Mouse (Mus musculus): ENCODE measurements at regions not wholly inside any gene's neighbourhood (a gene's known extent, or its start where the extent isn't known, plus 50 kb on each side); places are given as distances from the start of the nearest gene placed in this dataset.
"Not testable (repeated sequence)": the region's sequence is repeated elsewhere in the genome, so short reads cannot be mapped to it uniquely, and the experiment has no call there.

- no peak for ATAC-seq (ENCODE audit: low FRiP score)
- 93% methylated on average over 5 of the region's 5 CpGs for WGBS
- Histone ChIP-seq H3K27ac (no peak overlapping the region), H3K4me2 (no peak overlapping the region), H3K9ac (no peak overlapping the region), H3K9me3 (no peaks in the 10 kb centered on the region), H3K36me3 (replicated peaks) (no peaks in the 10 kb centered on the region), H3K4me3 (replicated peaks) (no peak overlapping the region), H3K4me1 (peaks cover 19% of the 10 kb centered on the region), H3K27me3 (no peaks in the 10 kb centered on the region)
Measured at GRCm38 (mm10) chr12:107188055-107188454, 300.4 kb upstream of the 3110018I06Rik start.

DNA sequence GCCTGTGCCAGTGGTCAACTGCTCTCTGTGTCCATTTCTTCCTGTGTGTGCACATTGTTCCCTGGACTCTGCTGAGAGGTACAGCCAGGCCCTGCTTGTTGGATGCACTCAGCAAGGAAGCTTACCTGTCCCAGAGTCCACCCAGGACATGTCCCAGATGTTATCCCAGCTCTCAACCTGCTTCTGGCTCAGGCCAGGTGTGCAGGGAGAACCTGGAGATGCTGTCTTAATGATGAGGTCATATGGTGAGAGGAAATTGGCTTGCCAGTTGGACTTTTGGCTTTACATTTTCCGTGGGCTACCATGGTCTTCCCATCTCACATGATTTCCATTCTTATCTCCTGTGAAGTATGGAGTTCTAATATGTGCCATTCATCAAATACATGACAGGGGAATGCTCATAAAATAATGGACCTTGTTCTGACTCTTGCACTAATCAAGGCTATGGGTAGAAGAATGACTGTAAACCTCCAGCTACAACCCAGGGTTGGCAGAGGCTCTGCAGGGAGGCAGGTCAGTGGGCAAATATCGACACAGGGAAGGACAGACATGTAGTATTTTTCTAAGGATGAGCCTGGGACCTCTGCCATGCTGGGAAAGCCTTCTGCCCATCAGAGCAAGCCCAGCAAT lies 289.9 kb upstream of the 3110018I06Rik start:
- Histone ChIP-seq H3K36me3 (replicated peaks) (no peaks in the 10 kb centered on the region), H3K9ac (no peak overlapping the region), H3K4me1 (no peaks in the 10 kb centered on the region), H3K27me3 (no peaks in the 10 kb centered on the region), H3K27ac (no peak overlapping the region), H3K4me3 (replicated peaks) (no peak overlapping the region), H3K9me3 (no peaks in the 10 kb centered on the region), H3K4me2 (no peak overlapping the region)
- 84% methylated on average over 2 of the region's 2 CpGs for WGBS
- no peak for ATAC-seq (ENCODE audit: low FRiP score)

GRCm38 (mm10) chr12:107200903-107201302 lies 287.5 kb upstream of the 3110018I06Rik start:
- 79% methylated on average over 4 of the region's 4 CpGs for WGBS
- Histone ChIP-seq H3K4me2 (no peak overlapping the region), H3K36me3 (replicated peaks) (no peaks in the 10 kb centered on the region), H3K9me3 (no peaks in the 10 kb centered on the region), H3K27me3 (no peaks in the 10 kb centered on the region), H3K27ac (no peak overlapping the region), H3K4me1 (no peaks in the 10 kb centered on the region), H3K9ac (no peak overlapping the region), H3K4me3 (replicated peaks) (no peak overlapping the region)
- no peak for ATAC-seq (ENCODE audit: low FRiP score)

DNA sequence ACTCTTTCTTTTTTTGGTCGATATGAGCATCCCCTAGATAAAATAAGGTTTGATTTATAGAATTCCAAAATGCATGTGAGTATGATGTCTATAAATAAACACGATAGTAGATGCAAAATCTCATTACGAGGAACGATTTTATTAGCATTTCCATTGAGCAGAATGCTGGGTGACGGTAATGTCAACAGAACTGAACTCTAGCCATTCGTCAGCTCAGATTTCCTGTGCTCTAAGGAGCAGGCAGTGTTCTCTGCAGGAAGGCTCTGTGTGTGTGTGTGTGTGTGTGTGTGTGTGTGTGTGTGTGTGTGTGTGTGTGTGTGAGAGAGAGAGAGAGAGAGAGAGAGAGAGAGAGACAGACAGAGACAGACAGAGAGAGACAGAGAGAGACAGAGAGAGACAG lies 279.6 kb upstream of the 3110018I06Rik start:
- H3K27ac ChIP-seq; H3K4me2 ChIP-seq; H3K36me3 ChIP-seq (replicated peaks); H3K4me3 ChIP-seq (replicated peaks); H3K27me3 ChIP-seq; H3K9ac ChIP-seq; ATAC-seq (ENCODE audit: low FRiP score); H3K9me3 ChIP-seq; H3K4me1 ChIP-seq: not testable (repeated sequence)
- WGBS: 74% methylated on average over 6 of the region's 6 CpGs

GRCm38 (mm10) chr12:107212826-107213225 lies 275.6 kb upstream of the 3110018I06Rik start:
- no peak overlapping the region for H3K27ac ChIP-seq
- H3K9ac ChIP-seq: no peak overlapping the region
- H3K9me3 ChIP-seq: no peaks in the 10 kb centered on the region
- H3K36me3 ChIP-seq (replicated peaks): no peaks in the 10 kb centered on the region
- WGBS: 91% methylated on average over 10 of the region's 10 CpGs
- H3K27me3 ChIP-seq: no peaks in the 10 kb centered on the region
- no peak overlapping the region for H3K4me3 ChIP-seq (replicated peaks)
- no peak for ATAC-seq (ENCODE audit: low FRiP score)
- H3K4me2 ChIP-seq: no peak overlapping the region
- peaks cover 12% of the 10 kb centered on the region; the same call in 1 of the 2 replicates for H3K4me1 ChIP-seq

- 0 out of 2 replicates have a peak, but pooled peaks have one; percentile 27 for ATAC-seq (ENCODE audit: low FRiP score)
Measured at GRCm38 (mm10) chr12:107216119-107216518, 272.3 kb upstream of the 3110018I06Rik start.

GRCm38 (mm10) chr12:107221276-107221970 lies 267.0 kb upstream of the 3110018I06Rik start:
- 79% methylated on average over 7 of the region's 7 CpGs for WGBS
- Histone ChIP-seq H3K9me3 (no peaks in the 10 kb centered on the region), H3K27ac (no peak overlapping the region), H3K36me3 (replicated peaks) (no peaks in the 10 kb centered on the region), H3K27me3 (no peaks in the 10 kb centered on the region), H3K4me1 (0 out of 2 replicates have a peak, but pooled peaks cover 2% of the 10 kb centered on the region), H3K4me2 (no peak overlapping the region), H3K9ac (no peak overlapping the region), H3K4me3 (replicated peaks) (no peak overlapping the region)
- no peak for ATAC-seq (ENCODE audit: low FRiP score)

More at GRCm38 (mm10) chr12:107216119-107216518, 272.3 kb upstream of the 3110018I06Rik start:
- no peak overlapping the region for H3K9ac ChIP-seq
- H3K36me3 ChIP-seq (replicated peaks): no peaks in the 10 kb centered on the region
- no peaks in the 10 kb centered on the region for H3K9me3 ChIP-seq
- H3K4me1 ChIP-seq: peaks cover 12% of the 10 kb centered on the region; the same call in 1 of the 2 replicates
- no peak overlapping the region for H3K4me2 ChIP-seq
- 46% methylated on average over 8 of the region's 8 CpGs for WGBS
- no peaks in the 10 kb centered on the region for H3K27me3 ChIP-seq
- H3K27ac ChIP-seq: no peak overlapping the region
- H3K4me3 ChIP-seq (replicated peaks): no peak overlapping the region

DNA sequence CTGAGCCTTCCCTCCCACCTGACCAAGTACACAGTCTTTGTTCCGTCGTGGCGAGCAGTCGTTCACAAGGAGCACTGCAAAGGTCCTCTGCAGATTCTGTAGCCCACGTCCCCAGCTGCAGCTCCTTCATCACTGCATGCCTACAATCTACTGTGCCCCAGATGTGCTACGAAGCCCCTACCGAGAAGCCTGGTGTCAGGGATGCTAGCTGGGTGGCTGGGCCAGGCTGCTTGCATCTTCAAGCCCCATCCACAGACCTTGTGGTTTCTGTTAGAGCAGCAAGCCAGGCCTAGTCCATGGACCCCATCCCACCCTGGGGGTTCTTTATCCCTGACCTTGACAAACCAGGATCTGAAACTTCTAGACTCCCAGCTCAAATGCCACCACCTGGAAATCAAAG lies 266.3 kb upstream of the 3110018I06Rik start:
- 82% methylated on average over 7 of the region's 7 CpGs for WGBS
- Histone ChIP-seq H3K4me1 (no peaks in the 10 kb centered on the region), H3K9me3 (0 out of 2 replicates have a peak, but pooled peaks cover 3% of the 10 kb centered on the region), H3K4me2 (no peak overlapping the region), H3K27ac (no peak overlapping the region), H3K36me3 (replicated peaks) (no peaks in the 10 kb centered on the region), H3K4me3 (replicated peaks) (no peak overlapping the region), H3K9ac (no peak overlapping the region), H3K27me3 (no peaks in the 10 kb centered on the region)
- no peak for ATAC-seq (ENCODE audit: low FRiP score)

GRCm38 (mm10) chr12:107230097-107230496 lies 258.3 kb upstream of the 3110018I06Rik start:
- no peak overlapping the region for H3K9ac ChIP-seq
- H3K4me3 ChIP-seq (replicated peaks): no peak overlapping the region
- 0 out of 2 replicates have a peak, but pooled peaks cover 6% of the 10 kb centered on the region for H3K9me3 ChIP-seq
- H3K4me2 ChIP-seq: no peak overlapping the region
- H3K27ac ChIP-seq: no peak overlapping the region
- no peaks in the 10 kb centered on the region for H3K27me3 ChIP-seq
- 91% methylated on average over 3 of the region's 3 CpGs for WGBS
- no peaks in the 10 kb centered on the region for H3K36me3 ChIP-seq (replicated peaks)
- no peaks in the 10 kb centered on the region; the same call in 1 of the 2 replicates for H3K4me1 ChIP-seq
- ATAC-seq (ENCODE audit: low FRiP score): no peak

GRCm38 (mm10) chr12:107231629-107232028 lies 256.8 kb upstream of the 3110018I06Rik start:
- Histone ChIP-seq H3K4me1 (no peaks in the 10 kb centered on the region; the same call in 1 of the 2 replicates), H3K4me2 (no peak overlapping the region), H3K9me3 (0 out of 2 replicates have a peak, but pooled peaks cover 6% of the 10 kb centered on the region), H3K27me3 (no peaks in the 10 kb centered on the region), H3K27ac (no peak overlapping the region), H3K4me3 (replicated peaks) (no peak overlapping the region), H3K36me3 (replicated peaks) (no peaks in the 10 kb centered on the region), H3K9ac (no peak overlapping the region)
- WGBS: 35% methylated on average over 1 of the region's 1 CpGs
- ATAC-seq (ENCODE audit: low FRiP score): no peak

DNA sequence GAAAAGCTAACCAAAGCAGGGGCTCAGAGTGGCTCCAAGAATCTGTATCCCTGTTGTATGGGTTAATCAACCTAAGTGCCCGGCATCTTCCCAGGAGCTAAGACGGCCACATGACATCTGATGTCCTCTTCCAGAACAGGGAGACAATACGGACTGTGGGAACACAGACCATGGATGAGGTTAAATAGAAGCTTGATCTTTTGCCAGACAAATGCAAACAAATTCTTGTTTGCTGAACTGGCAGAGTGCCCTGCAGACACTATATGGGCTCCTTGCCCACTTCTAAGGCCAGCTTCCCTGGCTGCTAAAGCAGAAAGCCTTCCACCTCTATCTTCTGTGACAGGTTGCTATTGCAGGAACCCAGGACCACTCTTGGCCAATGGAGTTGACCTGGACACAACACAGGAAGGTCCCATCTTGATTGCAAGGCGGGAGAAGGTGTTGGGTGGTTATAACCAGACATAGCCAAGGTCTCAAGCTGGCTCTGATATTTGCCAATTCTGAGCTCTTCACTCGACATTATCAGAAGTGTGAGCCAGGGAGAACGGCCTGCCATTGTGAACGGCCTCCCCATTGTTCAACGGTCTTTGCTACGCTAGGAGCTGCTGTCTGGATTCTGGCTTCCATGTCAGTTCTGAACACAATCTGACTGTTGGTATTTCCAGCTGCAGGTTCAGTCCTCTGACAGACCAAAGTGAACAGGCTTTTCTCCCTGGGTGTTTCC lies 237.5 kb upstream of the 3110018I06Rik start:
- Histone ChIP-seq H3K27ac (no peak overlapping the region), H3K9ac (no peak overlapping the region), H3K4me2 (no peak overlapping the region), H3K27me3 (no peaks in the 10 kb centered on the region), H3K36me3 (replicated peaks) (no peaks in the 10 kb centered on the region), H3K9me3 (no peaks in the 10 kb centered on the region), H3K4me3 (replicated peaks) (no peak overlapping the region), H3K4me1 (0 out of 2 replicates have a peak, but pooled peaks cover 7% of the 10 kb centered on the region)
- ATAC-seq (ENCODE audit: low FRiP score): no peak
- WGBS: 72% methylated on average over 9 of the region's 9 CpGs

DNA sequence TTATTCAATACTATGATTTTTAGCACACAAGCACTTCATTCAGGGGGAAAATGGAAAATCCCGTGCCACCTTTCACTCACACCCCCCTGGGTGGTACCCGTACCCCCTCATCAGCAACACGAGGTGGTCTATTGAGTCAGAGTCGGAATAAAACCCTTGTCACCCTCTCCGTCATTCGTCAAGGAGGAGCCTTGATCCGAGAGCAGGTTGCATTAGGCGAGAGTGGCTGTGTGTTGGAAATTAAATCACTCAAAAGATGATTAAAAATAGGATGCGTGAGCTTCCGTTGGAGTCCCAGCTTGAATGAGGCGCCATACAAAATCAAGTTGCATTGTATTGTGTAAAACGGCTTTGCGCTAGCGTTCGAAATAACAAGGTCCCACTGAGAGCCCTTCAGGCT lies 236.5 kb upstream of the 3110018I06Rik start:
- Histone ChIP-seq H3K36me3 (replicated peaks) (no peaks in the 10 kb centered on the region), H3K4me3 (replicated peaks) (no peak overlapping the region), H3K4me2 (no peak overlapping the region), H3K9me3 (no peaks in the 10 kb centered on the region), H3K9ac (no peak overlapping the region), H3K27me3 (no peaks in the 10 kb centered on the region), H3K27ac (no peak overlapping the region), H3K4me1 (0 out of 2 replicates have a peak, but pooled peaks cover 7% of the 10 kb centered on the region)
- no peak for ATAC-seq (ENCODE audit: low FRiP score)
- 41% methylated on average over 15 of the region's 15 CpGs for WGBS

Measured in forebrain, embryonic 12.5 days (tissue).